Mouse (Mus musculus): Measurements from ENCODE around the gene Rbm38. TPM values are rescaled to one million over a fixed set of nuclear protein-coding genes. Genes with fewer than 3 reads are reported as not detected.

The Rbm38 gene
- polyA plus RNA-seq, 1 experiment = 89.5 TPM

DNA sequence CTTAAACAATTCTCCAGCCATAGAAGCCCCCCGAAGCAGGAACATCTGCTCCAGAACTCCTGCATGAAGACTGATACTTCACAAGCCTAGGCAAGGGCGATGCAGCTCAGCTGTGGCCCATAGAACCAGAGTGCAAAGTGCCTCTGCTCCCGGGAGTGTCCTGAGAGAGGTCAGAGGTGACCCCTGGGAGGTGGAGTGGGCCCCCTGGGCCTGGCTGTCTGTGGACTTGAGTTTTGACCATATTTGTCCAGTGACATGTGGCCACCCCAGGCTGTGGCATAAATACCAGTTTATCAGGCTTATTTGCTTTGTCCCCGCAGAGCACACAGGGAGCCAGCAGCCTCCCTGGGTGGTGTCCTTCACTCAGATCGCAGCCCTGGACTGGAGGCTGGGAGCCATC lies 20.9 kb downstream of the Rbm38 start:
- Histone ChIP-seq H3K4me1 (ENCODE audit: control insufficient read depth, insufficient read depth, low read length) (peaks cover 1% of the 10 kb centered on the region; the same call in 1 of the 2 replicates), H3K4me3 (replicated peaks; ENCODE audit: extremely low read depth, low read depth, low read length) (no peak overlapping the region)
- TF ChIP-seq CTCF (IDR thresholded peaks at IDR 0.05; ENCODE audit: insufficient read depth, low read length) = no peak
- no peak for TF ChIP-seq POLR2A (IDR thresholded peaks at IDR 0.05; ENCODE audit: borderline replicate concordance, extremely low read depth, low read depth, low read length)
- 59% methylated on average over 5 of the region's 5 CpGs for WGBS
- DNase-seq = no peak

DNA sequence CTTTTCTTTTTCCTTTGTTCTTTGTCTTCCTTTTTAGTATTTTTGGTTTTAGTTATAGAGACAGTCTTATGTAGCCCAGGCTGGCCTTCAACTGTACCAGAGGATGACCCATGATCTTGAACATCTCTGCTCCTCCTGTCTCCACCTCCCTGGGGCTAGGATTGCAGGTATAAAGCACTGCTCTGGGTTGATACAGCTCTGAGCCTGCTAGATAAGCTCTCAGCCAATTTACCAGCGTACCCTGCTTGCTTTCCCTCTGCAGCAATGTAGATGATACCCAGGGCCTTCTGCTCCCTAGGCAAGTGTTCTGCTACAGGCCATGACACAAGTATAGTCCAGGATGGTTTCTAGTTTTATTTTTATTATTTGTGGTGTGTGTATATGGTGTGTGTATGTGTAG lies 21.6 kb downstream of the Rbm38 start:
- no peak for DNase-seq
- no peak overlapping the region for H3K4me3 ChIP-seq (replicated peaks; ENCODE audit: extremely low read depth, low read depth, low read length)
- 94% methylated on average over 1 of the region's 1 CpGs for WGBS
- H3K4me1 ChIP-seq (ENCODE audit: control insufficient read depth, insufficient read depth, low read length) = peaks cover 6% of the 10 kb centered on the region; the same call in 1 of the 2 replicates
- TF ChIP-seq POLR2A (IDR thresholded peaks at IDR 0.05; ENCODE audit: borderline replicate concordance, extremely low read depth, low read depth, low read length) = no peak
- no peak for TF ChIP-seq CTCF (IDR thresholded peaks at IDR 0.05; ENCODE audit: insufficient read depth, low read length)

DNA sequence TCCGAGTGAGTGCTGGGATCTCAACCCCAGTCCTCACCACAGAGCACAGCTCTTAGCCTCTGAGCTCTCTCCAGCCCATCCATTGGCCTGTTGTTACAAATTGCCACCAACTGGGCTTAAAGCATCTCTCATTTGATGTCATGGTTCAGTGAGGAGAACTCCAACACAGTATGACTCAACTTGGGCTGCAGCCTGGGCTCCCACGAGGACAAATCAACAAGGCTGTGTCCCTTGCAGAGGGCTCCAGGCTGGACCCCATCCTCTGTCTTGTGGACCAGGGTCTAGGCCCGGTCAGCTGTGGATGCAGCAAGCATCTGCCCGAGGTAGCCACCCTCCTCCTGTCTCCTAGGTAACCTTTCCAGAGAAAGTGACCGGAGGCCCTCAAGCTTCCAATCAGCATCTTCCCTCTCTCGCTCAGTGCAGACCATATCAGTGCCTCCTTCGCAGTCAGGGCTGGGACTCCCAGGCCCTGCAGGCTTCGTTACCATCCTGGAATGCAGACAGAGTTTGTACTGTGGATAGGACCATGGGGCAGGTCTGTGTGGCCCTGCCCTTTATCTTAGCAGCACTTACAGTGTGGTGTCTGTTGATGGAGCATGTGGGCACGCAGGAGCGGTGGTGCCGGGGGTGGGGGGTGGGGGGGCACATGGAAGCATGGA lies 22.3 kb downstream of the Rbm38 start:
- 74% methylated on average over 11 of the region's 11 CpGs for WGBS
- no peak overlapping the region for H3K4me3 ChIP-seq (replicated peaks; ENCODE audit: extremely low read depth, low read depth, low read length)
- DNase-seq = no peak
- H3K4me1 ChIP-seq (ENCODE audit: control insufficient read depth, insufficient read depth, low read length) = peaks cover 6% of the 10 kb centered on the region; the same call in 1 of the 2 replicates
- TF ChIP-seq POLR2A (IDR thresholded peaks at IDR 0.05; ENCODE audit: borderline replicate concordance, extremely low read depth, low read depth, low read length) (no peak), CTCF (IDR thresholded peaks at IDR 0.05; ENCODE audit: insufficient read depth, low read length) (no peak)

DNA sequence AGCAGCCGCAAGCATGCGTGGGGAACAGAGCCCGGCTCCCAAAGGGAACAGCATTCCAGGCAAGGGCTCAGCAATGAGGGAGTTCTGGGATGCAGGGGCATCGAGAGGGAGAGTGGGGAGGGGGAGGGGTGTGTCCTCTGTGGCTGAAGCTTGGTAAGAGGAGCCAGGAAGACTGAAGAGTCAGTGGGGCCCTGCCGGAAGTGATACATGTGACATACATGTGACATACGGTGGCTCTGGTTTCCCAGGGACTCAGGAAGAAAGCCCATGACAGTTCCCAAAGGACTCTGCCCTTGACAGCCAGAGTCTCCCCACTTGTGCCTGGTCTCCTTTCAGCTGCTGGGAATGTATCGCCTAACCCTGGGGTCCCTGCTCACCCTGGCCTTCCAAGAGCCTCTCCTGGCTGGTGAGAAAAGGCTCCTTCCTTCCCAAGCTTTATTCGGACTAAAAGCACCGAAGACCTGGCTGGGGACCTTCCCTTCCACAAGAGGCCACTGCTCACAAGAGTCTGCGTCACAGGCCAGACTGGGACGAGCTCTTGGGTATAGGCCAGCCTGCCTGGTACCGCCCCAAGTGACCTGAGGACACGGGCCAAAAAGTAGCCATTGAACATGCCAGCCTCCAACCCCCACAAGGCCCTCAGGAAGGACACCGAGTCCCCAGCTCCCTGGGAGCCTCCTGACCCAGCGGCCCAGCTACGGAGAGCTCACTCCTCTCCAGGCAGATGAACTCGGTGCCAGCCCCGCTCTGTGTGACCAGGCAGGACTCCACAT lies 24.1 kb downstream of the Rbm38 start:
- DNase-seq = no peak
- Histone ChIP-seq H3K4me1 (ENCODE audit: control insufficient read depth, insufficient read depth, low read length) (peaks cover 6% of the 10 kb centered on the region; the same call in 1 of the 2 replicates), H3K4me3 (replicated peaks; ENCODE audit: extremely low read depth, low read depth, low read length) (no peak overlapping the region)
- TF ChIP-seq CTCF (IDR thresholded peaks at IDR 0.05; ENCODE audit: insufficient read depth, low read length) (no peak), POLR2A (IDR thresholded peaks at IDR 0.05; ENCODE audit: borderline replicate concordance, extremely low read depth, low read depth, low read length) (no peak)
- WGBS = 68% methylated on average over 18 of the region's 18 CpGs

DNA sequence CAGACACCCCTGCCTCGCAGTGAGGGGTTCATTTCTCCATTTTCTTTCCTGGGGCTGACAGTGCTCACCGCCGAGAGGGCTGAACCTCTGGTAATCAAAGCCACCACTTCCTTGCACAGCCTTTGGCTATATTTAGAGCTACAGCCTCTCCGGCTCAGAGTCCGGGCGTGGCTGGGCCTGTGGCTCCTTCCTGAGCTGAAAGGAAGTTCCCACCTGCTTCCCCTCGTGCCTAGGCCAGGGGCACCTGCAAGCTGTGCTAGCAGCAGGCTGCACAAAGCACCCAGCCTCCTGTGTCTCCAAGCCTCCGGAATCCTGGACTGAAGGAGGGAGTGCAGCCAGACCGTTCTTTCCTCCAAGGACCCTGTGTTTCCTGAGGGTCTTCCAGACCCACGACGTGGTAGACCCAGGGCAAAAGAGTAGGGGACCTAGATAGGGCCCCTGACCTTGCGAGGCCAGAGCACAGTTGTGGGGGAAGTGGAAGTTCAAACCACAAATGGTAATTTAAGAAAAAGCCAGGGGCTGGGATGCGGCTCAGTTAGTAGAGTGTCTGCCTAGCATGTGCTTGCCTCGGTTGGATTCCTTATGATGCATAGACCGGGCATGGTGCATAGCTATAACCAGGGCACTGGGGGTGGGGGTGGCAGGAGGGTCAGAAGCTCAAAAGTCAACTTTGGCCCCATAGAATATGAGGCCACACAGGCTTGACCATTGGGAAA lies 26.4 kb downstream of the Rbm38 start:
- peak; percentile 21; the same call in 1 of the 2 replicates for TF ChIP-seq POLR2A (IDR thresholded peaks at IDR 0.05; ENCODE audit: borderline replicate concordance, extremely low read depth, low read depth, low read length)
- no peak for TF ChIP-seq CTCF (IDR thresholded peaks at IDR 0.05; ENCODE audit: insufficient read depth, low read length)
- Histone ChIP-seq H3K4me1 (ENCODE audit: control insufficient read depth, insufficient read depth, low read length) (peaks cover 6% of the 10 kb centered on the region; the same call in 1 of the 2 replicates), H3K4me3 (replicated peaks; ENCODE audit: extremely low read depth, low read depth, low read length) (no peak overlapping the region)
- WGBS = 49% methylated on average over 15 of the region's 15 CpGs
- no peak for DNase-seq

DNA sequence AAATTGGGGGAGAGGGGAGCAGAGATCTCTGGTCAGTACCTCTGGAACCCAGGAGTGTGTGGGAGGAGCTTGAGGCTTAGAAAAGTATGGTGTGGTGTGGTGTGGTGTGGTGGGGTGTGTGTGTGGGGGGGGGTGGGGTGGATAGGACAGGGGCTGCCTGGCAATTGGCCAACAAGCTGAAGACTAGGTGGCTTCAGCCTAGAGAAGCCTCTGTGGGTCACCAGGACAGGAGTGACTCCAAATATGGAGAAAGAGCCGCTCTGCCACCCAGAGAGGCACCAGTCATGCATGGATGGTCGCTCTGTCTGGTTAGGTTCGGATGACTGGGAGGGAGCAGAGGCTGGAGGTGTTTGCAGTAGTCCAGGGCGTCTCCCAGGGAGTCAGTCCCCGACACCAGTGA lies 27.2 kb downstream of the Rbm38 start:
- TF ChIP-seq POLR2A (IDR thresholded peaks at IDR 0.05; ENCODE audit: borderline replicate concordance, extremely low read depth, low read depth, low read length) (no peak), CTCF (IDR thresholded peaks at IDR 0.05; ENCODE audit: insufficient read depth, low read length) (no peak)
- DNase-seq = no peak
- 76% methylated on average over 5 of the region's 5 CpGs for WGBS
- Histone ChIP-seq H3K4me3 (replicated peaks; ENCODE audit: extremely low read depth, low read depth, low read length) (no peak overlapping the region), H3K4me1 (ENCODE audit: control insufficient read depth, insufficient read depth, low read length) (peaks cover 6% of the 10 kb centered on the region; the same call in 1 of the 2 replicates)

DNA sequence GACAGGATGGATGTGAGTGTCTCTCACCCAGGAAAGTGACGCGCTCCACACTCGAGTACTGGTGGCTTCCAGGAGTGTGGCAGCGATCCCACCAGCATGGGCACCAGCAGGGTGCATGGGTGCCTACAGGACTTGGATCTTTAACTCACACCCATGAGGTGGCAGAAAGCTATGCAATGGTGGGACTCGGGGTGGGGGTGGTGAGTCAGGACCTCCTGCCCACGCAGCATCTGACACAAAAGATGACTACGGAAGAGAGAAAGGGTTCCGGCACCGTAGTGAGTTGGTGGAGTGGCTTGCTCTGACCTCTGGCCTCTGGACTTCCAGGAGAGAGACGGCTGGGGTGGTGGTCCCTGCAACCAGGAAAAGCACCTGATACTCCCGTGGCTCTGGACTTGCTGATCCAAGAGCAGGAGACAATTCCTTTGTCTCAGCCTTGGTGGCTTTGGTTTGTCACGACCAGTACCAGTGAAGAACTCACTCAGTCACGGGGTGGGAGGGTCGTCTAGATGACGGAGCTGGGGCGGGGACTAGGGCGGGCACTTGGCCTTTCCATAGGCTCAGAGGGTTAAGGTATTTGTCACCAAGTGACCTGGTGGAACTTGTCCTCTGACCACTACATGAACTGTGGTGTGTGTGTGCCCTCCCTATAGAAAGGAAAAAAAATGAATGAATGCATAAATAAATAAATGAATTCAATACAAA lies 27.9 kb downstream of the Rbm38 start:
- peaks cover 6% of the 10 kb centered on the region; the same call in 1 of the 2 replicates for H3K4me1 ChIP-seq (ENCODE audit: control insufficient read depth, insufficient read depth, low read length)
- TF ChIP-seq CTCF (IDR thresholded peaks at IDR 0.05; ENCODE audit: insufficient read depth, low read length) = no peak
- TF ChIP-seq POLR2A (IDR thresholded peaks at IDR 0.05; ENCODE audit: borderline replicate concordance, extremely low read depth, low read depth, low read length) = no peak
- H3K4me3 ChIP-seq (replicated peaks; ENCODE audit: extremely low read depth, low read depth, low read length) = no peak overlapping the region
- no peak for DNase-seq
- 60% methylated on average over 17 of the region's 17 CpGs for WGBS

DNA sequence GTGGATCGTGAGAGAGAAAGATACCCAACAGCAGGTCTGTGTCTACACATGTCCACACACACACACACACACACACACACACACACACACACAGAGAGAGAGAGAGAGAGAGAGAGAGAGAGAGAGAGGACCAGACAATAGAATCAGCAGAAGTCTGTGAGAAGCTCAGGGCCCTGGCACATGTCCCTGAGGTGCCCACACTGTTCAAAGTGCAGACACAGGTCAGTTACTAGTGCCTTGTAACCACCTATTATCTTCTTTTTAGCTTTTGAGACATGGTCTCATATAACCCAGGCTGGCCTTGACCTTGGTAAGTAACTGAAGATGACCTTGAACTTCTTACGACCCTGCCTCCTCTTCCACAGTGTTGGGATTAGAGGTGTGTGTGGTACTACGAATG lies 28.9 kb downstream of the Rbm38 start:
- no peak for DNase-seq
- no peak for TF ChIP-seq POLR2A (IDR thresholded peaks at IDR 0.05; ENCODE audit: borderline replicate concordance, extremely low read depth, low read depth, low read length)
- no peak for TF ChIP-seq CTCF (IDR thresholded peaks at IDR 0.05; ENCODE audit: insufficient read depth, low read length)
- H3K4me1 ChIP-seq (ENCODE audit: control insufficient read depth, insufficient read depth, low read length) = peaks cover 6% of the 10 kb centered on the region; the same call in 1 of the 2 replicates
- 76% methylated on average over 3 of the region's 3 CpGs for WGBS
- H3K4me3 ChIP-seq (replicated peaks; ENCODE audit: extremely low read depth, low read depth, low read length) = no peak overlapping the region

DNA sequence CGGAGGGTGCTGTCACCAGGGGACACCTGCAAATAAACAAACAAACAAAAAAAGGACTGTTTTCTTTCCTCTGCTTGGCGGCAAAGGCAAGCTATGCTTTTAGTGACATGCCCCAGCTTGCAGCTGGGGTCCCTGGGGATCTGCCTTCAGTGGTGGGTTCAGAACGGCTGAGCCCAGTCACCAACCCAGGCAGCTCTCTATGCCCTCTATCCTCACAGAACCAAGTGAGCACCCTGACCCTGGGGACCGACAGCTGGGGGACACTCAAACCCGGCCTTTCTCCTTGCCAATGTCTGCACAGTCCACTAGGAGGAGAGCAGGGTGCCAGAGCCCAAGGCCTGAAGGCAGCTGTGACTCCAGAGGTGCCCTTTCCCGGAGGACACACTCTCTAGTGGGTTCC lies 29.5 kb downstream of the Rbm38 start:
- no peak for TF ChIP-seq CTCF (IDR thresholded peaks at IDR 0.05; ENCODE audit: insufficient read depth, low read length)
- no peak for TF ChIP-seq POLR2A (IDR thresholded peaks at IDR 0.05; ENCODE audit: borderline replicate concordance, extremely low read depth, low read depth, low read length)
- DNase-seq = no peak
- Histone ChIP-seq H3K4me3 (replicated peaks; ENCODE audit: extremely low read depth, low read depth, low read length) (no peak overlapping the region), H3K4me1 (ENCODE audit: control insufficient read depth, insufficient read depth, low read length) (peaks cover 6% of the 10 kb centered on the region; the same call in 1 of the 2 replicates)
- WGBS = 61% methylated on average over 6 of the region's 6 CpGs
